Mouse (Mus musculus): ENCODE data around the gene Bbof1.
A peak's percentile ranks its signal among the peaks of the same experiment; 100 is the strongest.

Bbof1 gene

DNA sequence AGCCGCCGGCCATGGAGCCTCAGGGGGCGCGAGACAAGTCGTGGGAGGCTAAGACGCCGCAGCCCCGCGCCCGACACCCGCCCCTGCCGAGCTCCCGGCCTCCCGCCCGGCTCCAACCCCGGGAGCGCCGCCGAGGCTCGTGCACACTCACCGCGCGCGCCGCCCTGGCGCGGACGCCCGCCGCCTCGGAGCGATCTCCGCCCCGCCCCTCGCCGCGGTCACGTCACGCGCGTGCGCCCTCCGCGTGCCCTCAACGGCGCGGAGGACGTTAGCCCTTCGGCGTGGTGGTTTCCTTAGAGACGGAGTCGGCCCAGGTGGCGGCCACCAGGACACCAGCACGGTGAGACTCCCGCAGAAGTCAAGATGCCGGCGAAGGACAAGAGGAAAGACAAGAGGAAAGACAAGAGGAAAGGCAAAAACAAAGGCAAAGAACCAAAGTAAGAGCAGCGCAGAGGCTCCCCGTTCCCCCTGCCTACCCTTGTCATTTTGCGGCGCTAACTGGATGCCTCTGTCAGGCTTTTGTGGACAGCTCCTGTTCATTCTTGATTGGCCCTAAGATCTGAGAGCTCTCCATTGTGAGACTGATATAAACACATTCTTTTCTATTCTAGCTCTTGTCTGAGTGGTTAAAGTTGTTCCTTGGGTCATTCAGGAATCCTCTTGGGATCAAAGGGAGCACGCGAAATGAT is at the start of gene Bbof1, which contains the start of gene Entpd5:
Gene Bbof1, plus strand, starts transcription at position 253 of the 689 bp plus-strand sequence.
Gene Entpd5, minus strand, starts transcription at position 211 of the 689 bp plus-strand sequence.
- peak; percentile 73 for DNase-seq (ENCODE audit: low read depth, low spot score)

- DNase-seq (ENCODE audit: low read depth, low spot score): peak; percentile 98
These were observed 47.0 kb upstream of the Bbof1 start, which contains the start of the genes Coq6 and Fam161b for GRCm38 (mm10) chr12:84361555-84362489. Coq6 (plus strand) TSS chr12:84361657. Fam161b (minus strand) TSS chr12:84361833.

- DNase-seq (ENCODE audit: low read depth, low spot score): no peak
These were observed 46.0 kb upstream of the Bbof1 start for GRCm38 (mm10) chr12:84362872-84363271.

- DNase-seq (ENCODE audit: low read depth, low spot score): no peak
These were observed 44.6 kb upstream of the Bbof1 start for GRCm38 (mm10) chr12:84364291-84364690.

DNA sequence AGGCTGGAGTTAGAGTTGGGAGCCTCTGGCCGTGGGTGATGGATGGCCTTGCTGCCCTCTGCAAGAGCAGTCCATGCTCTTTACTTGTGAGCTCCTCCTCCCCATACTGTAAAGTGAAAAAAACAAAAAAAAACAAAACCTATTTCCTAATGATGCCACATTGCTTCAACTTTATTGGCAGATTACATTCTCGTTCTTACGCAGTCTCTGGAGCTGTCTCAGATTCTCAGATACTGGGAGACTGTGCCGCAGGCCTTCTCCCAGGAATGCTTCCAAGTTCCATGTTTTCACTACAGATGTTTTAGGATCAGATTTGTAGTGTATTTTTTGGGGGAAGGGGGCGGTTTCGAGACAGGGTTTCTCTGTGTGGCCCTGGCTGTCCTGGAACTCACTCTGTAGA is 43.7 kb upstream of the Bbof1 start:
- no peak for DNase-seq (ENCODE audit: low read depth, low spot score)

DNA sequence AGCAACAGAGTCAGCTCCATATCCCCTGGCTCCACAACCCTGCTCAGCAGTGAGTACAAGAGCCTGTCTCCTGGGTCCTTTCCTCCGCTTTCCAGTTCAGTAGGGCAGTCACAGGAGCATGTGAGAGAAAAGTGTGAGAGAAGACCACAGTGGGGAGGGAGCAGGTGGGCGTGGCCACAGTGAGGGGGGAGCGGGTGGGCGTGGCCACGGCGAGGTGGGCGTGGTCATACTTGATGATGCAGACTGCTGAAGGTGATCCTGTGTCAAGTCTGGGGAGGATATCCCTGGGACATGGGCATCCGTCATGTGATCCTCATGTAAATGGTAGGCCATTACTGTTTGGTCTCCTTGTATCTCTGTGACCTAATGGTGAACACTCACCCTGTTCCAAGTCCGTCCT is 41.9 kb upstream of the Bbof1 start:
- DNase-seq (ENCODE audit: low read depth, low spot score): peak; percentile 19

GRCm38 (mm10) chr12:84371647-84372046 is 37.2 kb upstream of the Bbof1 start:
- no peak for DNase-seq (ENCODE audit: low read depth, low spot score)

DNA sequence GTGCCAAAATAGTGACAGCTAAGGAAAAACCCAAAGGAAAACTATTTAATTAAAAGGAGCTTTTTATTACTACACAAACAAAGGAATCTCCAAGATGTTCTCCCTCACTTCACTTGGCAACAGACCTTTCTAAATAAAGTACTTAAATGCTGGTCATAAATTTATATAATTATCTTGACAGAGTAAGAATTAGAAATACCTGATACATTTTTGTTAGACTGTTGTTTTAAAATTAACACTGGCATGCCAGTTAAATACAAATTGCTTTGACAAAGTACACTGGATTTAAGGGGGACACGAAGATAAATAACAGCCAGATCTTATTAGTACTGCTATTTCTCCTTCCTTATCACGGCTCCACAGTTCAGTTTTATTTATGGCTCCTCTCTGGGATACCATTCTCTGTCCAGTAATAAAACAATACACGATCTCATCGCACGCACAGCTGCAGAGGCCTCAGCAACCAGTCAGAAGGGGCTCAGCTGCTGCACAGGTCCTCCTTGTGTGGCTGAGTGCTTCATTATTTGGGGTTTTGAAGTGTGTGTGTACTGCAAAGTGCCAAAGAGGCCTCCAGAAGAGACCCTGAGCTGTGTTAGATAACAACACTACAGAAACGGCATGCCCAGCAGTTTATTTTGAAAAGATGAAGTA is 34.9 kb upstream of the Bbof1 start:
- DNase-seq (ENCODE audit: low read depth, low spot score): no peak

DNA sequence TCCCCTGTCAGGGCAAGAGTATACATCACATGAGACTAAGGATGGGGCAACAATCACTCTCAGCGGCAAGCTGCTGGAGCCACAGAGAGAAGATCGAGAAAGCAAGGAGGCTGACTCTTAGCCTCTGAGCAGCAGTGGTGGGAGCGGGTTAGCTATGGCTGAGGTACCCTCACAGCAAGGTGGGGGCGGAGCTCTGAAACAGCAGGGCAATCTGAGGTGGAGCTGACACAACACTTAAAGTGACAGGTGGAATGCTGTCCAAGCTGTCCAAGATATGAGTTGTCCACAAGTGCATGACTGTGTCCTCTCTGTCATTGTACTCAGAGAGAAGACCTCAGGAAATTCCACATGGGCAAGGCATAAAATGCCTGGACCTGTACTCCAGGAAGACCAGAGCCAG is 26.5 kb upstream of the Bbof1 start:
- no peak for DNase-seq (ENCODE audit: low read depth, low spot score)

GRCm38 (mm10) chr12:84384644-84385081 is 24.2 kb upstream of the Bbof1 start:
- no peak for DNase-seq (ENCODE audit: low read depth, low spot score)

GRCm38 (mm10) chr12:84385408-84385807 is 23.5 kb upstream of the Bbof1 start:
- no peak for DNase-seq (ENCODE audit: low read depth, low spot score)

GRCm38 (mm10) chr12:84388097-84388496 is 20.8 kb upstream of the Bbof1 start:
- DNase-seq (ENCODE audit: low read depth, low spot score): no peak

DNA sequence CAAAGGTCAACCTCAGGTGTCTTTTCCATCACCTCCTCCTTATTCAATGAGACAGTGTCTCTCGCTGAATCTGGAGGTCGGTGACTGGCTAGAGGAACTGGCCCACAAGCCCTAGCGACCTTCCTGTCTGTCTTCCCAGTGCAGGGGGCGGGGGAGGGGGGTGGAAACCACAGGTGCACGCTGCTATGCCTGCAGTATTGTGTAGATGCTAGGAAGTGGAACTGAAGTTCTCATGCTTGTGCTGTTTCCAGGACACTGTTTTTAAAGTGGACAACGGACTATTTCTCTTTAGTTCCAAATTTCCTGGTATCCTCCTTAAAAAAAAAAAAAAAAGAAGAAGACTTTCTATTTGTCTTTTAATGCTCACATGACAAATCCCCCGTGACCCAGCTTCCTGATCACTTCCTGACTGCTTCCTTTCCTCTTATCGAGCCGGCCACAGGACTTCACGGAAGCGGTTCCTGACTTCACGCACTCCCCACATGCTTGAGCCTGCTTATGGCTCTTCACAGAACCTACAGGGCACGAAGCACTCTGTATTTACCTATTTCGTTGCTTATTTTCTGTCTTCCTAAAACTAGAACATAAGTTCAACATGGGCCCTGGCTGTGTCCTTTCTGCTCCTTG is 20.0 kb upstream of the Bbof1 start:
- DNase-seq (ENCODE audit: low read depth, low spot score): no peak

GRCm38 (mm10) chr12:84390336-84390735 is 18.5 kb upstream of the Bbof1 start:
- no peak for DNase-seq (ENCODE audit: low read depth, low spot score)

DNA sequence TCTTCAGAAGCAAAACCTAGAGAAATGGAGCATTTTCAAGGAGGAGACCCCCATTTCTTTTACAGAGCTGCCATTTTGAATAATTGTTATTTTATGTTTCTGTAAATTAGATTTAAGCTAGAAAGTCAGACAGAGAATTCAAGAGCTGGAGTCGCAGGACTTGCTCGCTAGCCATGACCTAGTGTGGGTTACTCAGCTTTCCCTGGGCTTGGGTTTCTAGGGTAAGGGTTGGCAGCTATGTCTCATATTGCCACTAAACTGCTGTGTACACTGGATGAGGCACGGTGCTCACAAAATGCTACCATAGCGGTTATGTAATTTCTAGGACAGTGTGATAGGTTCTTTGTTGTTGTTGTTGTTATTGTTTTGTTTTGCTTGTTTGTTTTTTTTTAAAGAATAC is 16.2 kb upstream of the Bbof1 start:
- DNase-seq (ENCODE audit: low read depth, low spot score): no peak

DNA sequence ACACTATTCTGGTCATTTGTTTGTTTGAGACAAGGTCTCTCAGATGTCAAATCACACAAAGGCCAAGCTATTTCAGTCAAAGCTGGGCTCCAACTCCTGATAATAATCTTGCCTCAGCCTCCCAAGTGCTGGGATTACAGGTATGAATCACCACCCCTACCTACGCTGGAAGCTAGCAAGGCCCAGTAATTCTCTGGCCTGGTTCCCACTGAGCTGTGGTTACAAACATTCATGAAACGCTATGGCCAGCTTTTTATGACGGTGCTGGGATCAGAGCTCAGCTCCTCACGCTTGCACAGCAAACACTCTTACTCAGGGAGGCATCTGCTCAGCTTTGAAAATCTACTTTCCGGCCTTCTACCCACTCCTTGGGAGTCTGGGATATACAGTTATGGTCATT is 15.0 kb upstream of the Bbof1 start:
- no peak for DNase-seq (ENCODE audit: low read depth, low spot score)

DNA sequence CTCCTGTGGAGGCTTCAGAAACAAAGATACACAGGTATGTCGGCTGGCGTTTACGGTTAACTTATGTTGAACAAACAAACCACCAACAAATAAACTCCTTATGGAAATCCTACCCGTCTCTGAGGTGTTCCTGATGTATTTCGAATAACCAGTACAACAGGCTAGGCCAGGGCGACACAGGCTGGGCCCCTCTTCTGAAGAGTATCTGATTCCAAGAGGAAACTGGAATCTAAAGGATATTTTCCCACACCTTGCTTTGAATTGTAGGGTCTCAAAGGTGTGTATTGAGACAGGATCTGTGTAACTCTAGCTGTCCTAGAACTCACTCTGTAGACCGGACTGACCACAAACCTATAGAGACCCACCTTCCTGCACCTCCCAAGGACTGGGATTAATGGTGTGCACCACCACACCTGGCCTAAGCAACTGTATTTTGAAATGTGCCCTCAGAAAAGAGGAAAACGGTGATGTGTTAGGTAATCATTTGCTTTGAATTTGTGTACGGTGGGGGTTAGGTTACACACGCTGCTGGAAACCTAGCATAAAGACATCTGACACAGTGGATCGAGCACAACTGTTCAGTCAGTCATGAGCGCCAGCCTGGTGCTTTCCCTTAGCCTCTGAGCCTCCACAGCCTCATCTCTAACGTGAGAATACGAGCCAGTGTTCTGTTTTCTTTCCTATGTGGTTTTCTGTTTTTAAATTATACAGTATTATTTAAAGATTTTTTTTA is 11.8 kb upstream of the Bbof1 start:
- DNase-seq (ENCODE audit: low read depth, low spot score): no peak

DNA sequence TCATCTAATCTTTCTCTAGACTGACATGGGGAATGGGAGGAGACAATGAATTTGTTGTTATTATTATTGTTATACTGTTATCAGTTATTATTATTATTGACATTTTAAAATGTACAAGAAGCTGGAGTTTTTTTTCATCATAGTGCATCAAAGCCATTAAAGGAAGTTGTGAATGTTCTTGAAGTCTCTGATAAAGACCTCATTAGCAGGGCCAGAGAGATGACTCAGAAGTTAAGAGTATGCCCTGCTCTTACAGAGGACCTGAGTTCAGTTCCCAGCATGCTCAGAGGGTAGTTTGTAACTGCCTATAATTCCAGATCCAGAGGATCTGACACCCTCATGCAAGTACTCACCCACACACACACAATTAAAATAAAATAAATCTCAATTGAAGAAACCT is 11.2 kb upstream of the Bbof1 start:
- no peak for DNase-seq (ENCODE audit: low read depth, low spot score)

DNA sequence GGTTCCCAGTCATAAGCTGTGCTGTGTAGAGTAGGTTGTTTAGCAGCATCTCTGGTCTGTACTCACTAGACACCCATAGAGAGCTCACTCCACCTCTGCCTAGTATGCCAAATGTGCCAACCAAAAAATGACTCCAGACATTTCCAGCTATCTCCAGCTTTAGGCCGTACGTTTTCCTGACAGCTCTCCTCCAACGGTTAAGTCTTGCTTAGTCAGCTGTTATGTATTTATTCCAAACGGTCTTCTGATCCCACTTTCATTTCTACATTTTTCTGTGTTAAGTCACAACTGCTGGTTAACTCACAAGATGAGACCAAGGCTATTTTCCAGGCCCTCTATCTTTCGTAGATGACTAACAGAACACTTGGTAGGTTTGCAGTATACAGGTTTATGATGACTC is 10.2 kb upstream of the Bbof1 start:
- DNase-seq (ENCODE audit: low read depth, low spot score): no peak

- no peak for DNase-seq (ENCODE audit: low read depth, low spot score)
These were observed 9.7 kb upstream of the Bbof1 start for GRCm38 (mm10) chr12:84399135-84399534.

DNA sequence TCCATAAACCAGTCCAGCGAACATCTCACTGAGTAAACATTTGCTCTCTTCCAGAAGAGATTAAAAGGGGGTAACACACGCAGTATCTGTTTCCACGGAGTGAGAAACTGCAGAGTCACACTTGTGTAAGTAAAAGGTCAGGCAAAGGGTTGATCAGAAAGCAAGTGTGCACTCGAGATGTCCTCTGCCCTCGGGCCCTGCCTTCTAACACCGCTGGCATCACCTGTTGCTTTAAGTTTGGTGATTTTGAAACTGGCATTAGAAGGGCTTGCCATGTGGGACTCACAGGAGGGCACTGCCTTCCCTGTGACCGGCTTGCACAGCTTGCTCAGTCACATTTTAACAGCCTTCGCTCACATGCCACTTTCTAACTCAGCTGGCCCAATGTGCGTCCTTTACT is 9.2 kb upstream of the Bbof1 start:
- no peak for DNase-seq (ENCODE audit: low read depth, low spot score)
